Mouse (Mus musculus) forebrain, embryonic 16.5 days (tissue): ENCODE data around the gene Phf21a. TPM values are rescaled to one million over a fixed set of nuclear protein-coding genes. Genes with fewer than 3 reads are reported as not detected.

Source experiments
- ATAC-seq: fragments of 200-750 bp; cut with Nextera tagmentation; 2 replicates; pipeline ENCODE4 v1.8.0; 2017; ENCODE audit warnings: mild to moderate bottlenecking, moderate library complexity
- H3K27ac ChIP-seq: fragments of 300-500 bp; sonication (generic); 2 replicates; pipeline ENCODE4 v1.5.1; 2014; ENCODE audit warnings: low read length, control low read depth
- H3K27me3 ChIP-seq: fragments of 300-500 bp; sonication (generic); replicated peaks from 2 replicates; pipeline ENCODE4 v1.6.1; 2014; ENCODE audit warnings: low read length; ENCODE audit not compliant: control insufficient read depth, insufficient read depth
- H3K36me3 ChIP-seq: fragments of 300-500 bp; sonication (generic); 2 replicates; pipeline ENCODE4 v1.6.1; 2014; ENCODE audit not compliant: control insufficient read depth, insufficient read depth
- H3K4me1 ChIP-seq: fragments of 300-500 bp; sonication (generic); replicated peaks from 2 replicates; pipeline ENCODE4 v1.6.1; 2014; ENCODE audit warnings: low read length; ENCODE audit not compliant: control insufficient read depth, insufficient read depth
- H3K4me2 ChIP-seq: fragments of 300-500 bp; sonication (generic); 2 replicates; pipeline ENCODE4 v1.6.1; 2014; ENCODE audit warnings: mild to moderate bottlenecking, low read length, control low read depth
- H3K4me3 ChIP-seq: fragments of 300-500 bp; sonication (generic); replicated peaks from 2 replicates; pipeline ENCODE4 v1.5.1; 2014; ENCODE audit warnings: mild to moderate bottlenecking, low read length, control low read depth
- H3K9ac ChIP-seq: fragments of 300-500 bp; sonication (generic); replicated peaks from 2 replicates; pipeline ENCODE4 v1.6.1; 2014; ENCODE audit warnings: low read depth, low read length, control low read depth
- H3K9me3 ChIP-seq: fragments of 300-500 bp; sonication (generic); 2 replicates; pipeline ENCODE4 v1.6.1; 2016; ENCODE audit warnings: low read length; ENCODE audit not compliant: control insufficient read depth
- WGBS: fragments of 180-500 bp; shearing (Covaris S2); extraction: QIAGEN DNeasy Blood & Tissue Kit; methylation state at CpG from one replicate; pipeline ENCODE4 v1.1.7; 2014; 5-methylcytosine and 5-hydroxymethylcytosine counted together
- polyA plus RNA-seq: library from polyadenylated mRNA; unstranded; fragments of >200 nt; fragmentation: Nextera tagmentation; extraction: Ambion mirVana; gene quantifications from 2 replicates; pipeline ENCODE4 v1.2.1, GENCODE M21; 2015

Phf21a gene
- polyA plus RNA-seq, 1 experiment from 2014 or later = 43.5 TPM

DNA sequence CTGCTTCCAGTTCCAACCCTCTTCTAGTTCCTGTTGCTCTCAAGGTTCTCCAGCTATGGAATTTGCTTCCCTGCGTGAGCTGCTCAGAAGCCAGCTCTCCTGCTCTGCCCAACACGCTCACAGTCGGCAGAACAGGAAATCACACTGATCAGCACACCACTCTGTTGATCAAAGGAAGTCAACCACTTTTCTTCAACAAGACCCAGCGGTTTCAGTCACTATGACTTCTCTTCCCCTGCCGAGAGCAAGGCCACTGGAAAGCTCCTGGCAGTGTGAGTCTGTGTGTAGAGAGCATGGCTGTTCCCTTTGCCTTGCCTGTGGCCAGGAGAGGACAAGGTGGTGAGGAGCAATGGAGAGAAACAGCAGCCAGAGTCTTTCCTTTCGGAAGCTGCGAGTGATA lies 163.2 kb downstream of the Phf21a start:
- Histone ChIP-seq H3K36me3 (no peaks in the 10 kb centered on the region), H3K4me2 (no peak overlapping the region), H3K27ac (no peak overlapping the region), H3K4me1 (peaks cover 7% of the 10 kb centered on the region), H3K9ac (no peak overlapping the region), H3K9me3 (no peaks in the 10 kb centered on the region), H3K27me3 (no peaks in the 10 kb centered on the region), H3K4me3 (no peak overlapping the region)
- 90% methylated on average over 7 of the region's 7 CpGs for WGBS
- no peak for ATAC-seq

DNA sequence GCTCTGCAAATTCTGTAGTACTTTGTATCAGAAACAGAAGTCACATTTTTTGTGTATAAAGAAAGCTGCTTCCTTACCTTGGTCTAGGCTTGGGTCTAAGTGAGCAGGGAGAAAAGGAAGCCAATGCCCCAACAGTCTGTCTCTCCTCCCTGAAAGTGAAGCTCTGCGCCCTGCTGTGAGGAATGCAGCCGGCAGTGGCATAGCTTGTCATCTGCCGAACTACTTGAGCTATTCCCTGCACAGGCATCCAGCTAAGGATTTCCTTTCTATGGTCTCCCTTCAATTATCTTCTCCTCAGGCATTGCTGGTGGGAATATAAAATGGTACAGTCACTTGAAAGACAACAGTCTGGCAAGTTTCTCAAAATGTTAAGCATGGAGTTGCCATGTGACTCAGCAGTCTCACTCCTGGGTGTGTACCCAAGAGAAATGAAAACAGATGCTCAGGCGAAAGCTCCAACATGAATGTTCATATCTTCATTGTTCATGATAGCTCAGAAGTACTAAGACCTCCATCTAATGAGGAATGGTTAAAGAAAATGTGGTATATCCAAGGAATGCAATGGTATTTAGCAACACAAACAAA lies 164.5 kb downstream of the Phf21a start:
- no peaks in the 10 kb centered on the region for H3K9me3 ChIP-seq
- 58% methylated on average over 4 of the region's 4 CpGs for WGBS
- ATAC-seq = no peak
- H3K36me3 ChIP-seq = no peaks in the 10 kb centered on the region
- no peak overlapping the region for H3K27ac ChIP-seq
- no peak overlapping the region for H3K4me2 ChIP-seq
- no peak overlapping the region for H3K9ac ChIP-seq
- H3K4me1 ChIP-seq = peaks cover 7% of the 10 kb centered on the region
- H3K27me3 ChIP-seq = no peaks in the 10 kb centered on the region
- no peak overlapping the region for H3K4me3 ChIP-seq

DNA sequence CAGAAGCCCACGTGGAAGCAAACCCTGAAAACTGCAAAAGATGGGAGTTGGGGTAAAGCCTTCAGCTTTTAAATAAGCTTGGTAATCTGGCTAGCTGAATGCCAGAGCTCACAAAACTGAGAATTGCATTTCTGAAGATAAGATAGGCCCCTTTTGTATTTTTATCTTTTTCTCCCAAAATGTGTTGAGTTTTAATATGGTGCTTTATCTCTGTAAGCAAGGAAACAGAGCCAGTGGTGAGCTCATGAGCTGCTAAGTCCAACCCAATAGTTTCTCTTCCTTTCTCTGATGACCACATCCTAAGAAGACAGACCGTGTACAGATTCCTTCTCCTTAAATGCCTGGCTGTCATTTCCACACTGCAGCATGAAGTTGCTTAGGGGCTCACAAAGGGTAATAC lies 167.0 kb downstream of the Phf21a start:
- ATAC-seq = no peak
- no peak overlapping the region for H3K27ac ChIP-seq
- no peaks in the 10 kb centered on the region for H3K36me3 ChIP-seq
- peaks cover 7% of the 10 kb centered on the region for H3K4me1 ChIP-seq
- no peak overlapping the region for H3K9ac ChIP-seq
- WGBS = 88% methylated on average over 2 of the region's 2 CpGs
- no peaks in the 10 kb centered on the region for H3K9me3 ChIP-seq
- no peaks in the 10 kb centered on the region for H3K27me3 ChIP-seq
- H3K4me3 ChIP-seq = no peak overlapping the region
- no peak overlapping the region for H3K4me2 ChIP-seq

DNA sequence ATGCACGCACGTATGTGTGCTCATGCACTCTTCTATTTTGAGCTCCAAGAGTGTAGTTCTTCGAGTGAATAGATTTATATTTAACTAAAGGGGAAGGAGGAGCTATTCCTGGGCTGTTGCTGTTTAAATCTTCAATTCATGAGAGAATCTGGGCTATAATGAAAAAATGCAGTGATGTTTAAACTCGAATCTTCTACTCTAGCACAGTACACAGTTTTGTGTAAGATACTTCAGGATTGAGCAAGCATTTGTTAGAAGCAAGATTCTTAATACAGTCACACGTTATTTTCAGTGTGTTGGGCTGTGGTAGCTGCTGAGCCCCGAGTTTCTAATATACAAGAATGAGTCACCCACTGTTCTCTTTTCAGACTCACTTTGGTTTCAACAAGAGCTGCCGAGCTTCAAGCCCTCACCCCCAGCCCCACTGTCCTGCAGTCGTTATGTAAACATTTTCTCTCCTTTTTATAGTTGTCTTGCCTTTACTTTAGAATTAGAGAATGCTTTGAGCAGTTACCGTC lies 173.2 kb downstream of the Phf21a start:
- Histone ChIP-seq H3K4me1 (peaks cover 3% of the 10 kb centered on the region; the same call in 1 of the 2 replicates), H3K4me2 (no peak overlapping the region), H3K27ac (no peak overlapping the region), H3K27me3 (no peaks in the 10 kb centered on the region), H3K4me3 (no peak overlapping the region), H3K9ac (no peak overlapping the region), H3K36me3 (peaks cover 4% of the 10 kb centered on the region; the same call in 1 of the 2 replicates), H3K9me3 (0 out of 2 replicates have a peak, but pooled peaks cover 2% of the 10 kb centered on the region)
- 52% methylated on average over 9 of the region's 9 CpGs for WGBS
- no peak for ATAC-seq

DNA sequence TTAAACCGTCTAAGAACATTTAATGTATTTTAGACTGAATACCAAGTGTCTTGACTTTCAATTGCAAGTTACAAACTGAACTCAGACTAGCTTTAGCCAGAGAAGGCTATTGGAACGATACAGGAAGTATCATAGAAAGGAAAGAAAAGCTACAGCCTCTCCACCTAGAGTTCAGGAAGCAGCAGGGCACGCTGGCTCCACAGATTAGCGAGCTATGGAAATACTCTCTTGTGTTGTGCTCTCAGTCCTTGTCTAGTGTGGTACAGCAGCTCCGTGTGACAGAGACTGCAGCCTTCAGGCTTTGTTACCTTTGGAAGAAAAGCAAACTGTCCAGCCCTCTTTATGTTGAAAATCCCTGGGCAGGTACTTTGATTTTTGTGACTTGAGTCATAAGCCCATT lies 176.3 kb downstream of the Phf21a start:
- WGBS = 87% methylated on average over 5 of the region's 5 CpGs
- Histone ChIP-seq H3K9ac (no peak overlapping the region), H3K27me3 (no peaks in the 10 kb centered on the region)

DNA sequence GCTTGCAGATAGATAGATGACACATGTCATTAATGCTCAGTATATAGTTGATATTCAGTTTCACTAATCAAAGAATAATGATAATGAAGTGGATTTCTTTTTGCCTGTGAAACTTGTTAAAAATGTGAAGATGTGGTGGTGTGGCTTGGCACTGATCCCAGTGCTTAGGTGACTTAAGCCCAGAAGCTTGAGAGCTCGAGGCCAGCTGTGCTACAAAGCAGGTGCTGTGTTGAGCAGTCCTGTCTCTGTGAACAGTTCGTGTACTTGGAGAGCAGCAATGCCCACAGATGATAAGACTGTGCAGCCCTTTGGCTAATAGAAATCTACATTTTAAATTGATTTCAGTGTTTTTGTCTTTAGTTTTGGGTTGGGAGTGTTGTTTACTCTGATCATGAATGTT lies 179.6 kb downstream of the Phf21a start:
- H3K9ac ChIP-seq = no peak overlapping the region
- peaks cover 4% of the 10 kb centered on the region; the same call in 1 of the 2 replicates for H3K36me3 ChIP-seq
- no peaks in the 10 kb centered on the region for H3K27me3 ChIP-seq
- H3K4me3 ChIP-seq = no peak overlapping the region
- no peak overlapping the region for H3K4me2 ChIP-seq
- no peak overlapping the region for H3K27ac ChIP-seq
- ATAC-seq = no peak
- 0 out of 2 replicates have a peak, but pooled peaks cover 2% of the 10 kb centered on the region for H3K9me3 ChIP-seq
- WGBS = 28% methylated on average over 2 of the region's 2 CpGs
- peaks cover 9% of the 10 kb centered on the region for H3K4me1 ChIP-seq

More for the DNA sequence above, 176.3 kb downstream of the Phf21a start:
- ATAC-seq = no peak
- 0 out of 2 replicates have a peak, but pooled peaks cover 2% of the 10 kb centered on the region for H3K9me3 ChIP-seq
- H3K27ac ChIP-seq = no peak overlapping the region
- peaks cover 12% of the 10 kb centered on the region for H3K4me1 ChIP-seq
- peaks cover 4% of the 10 kb centered on the region; the same call in 1 of the 2 replicates for H3K36me3 ChIP-seq
- H3K4me2 ChIP-seq = no peak overlapping the region
- no peak overlapping the region for H3K4me3 ChIP-seq

DNA sequence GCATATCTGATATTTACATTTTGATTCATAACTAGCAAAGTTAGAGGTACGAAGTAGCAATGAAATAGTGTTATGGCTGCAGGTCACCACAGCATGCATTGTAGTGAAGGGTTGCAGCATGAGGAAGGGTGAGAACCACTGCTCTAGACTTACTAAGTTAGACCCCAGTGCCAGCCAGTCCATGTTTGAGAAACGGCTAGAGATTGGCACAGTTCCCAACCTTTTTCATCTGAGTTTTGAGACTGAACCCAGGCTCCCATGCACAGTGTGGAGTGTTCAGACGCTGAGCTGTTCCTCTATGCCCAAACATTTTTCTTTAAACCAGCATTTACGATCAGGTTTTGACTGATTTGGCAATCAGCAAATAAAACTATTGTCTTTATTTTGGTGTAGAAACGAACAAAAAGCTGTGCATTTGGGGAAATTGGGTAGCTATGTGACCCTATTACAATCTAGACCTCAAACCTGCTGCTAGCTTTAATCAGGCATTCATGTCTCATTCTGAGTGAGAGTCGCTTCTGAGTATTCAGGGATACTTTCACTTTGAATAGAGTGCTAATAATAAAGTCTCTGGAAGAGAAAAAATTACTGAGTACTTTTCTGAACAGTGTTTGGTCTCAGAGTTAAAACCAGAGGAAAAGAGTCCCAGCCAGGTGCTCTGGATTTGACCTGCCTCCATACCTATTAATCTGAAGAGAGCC lies 180.3 kb downstream of the Phf21a start:
- no peak for ATAC-seq
- no peak overlapping the region for H3K9ac ChIP-seq
- peak overlapping the region; percentile 48; the same call in 1 of the 2 replicates for H3K27ac ChIP-seq
- no peak overlapping the region for H3K4me3 ChIP-seq
- 38% methylated on average over 6 of the region's 6 CpGs for WGBS
- H3K36me3 ChIP-seq = peaks cover 4% of the 10 kb centered on the region; the same call in 1 of the 2 replicates
- H3K4me1 ChIP-seq = peaks cover 12% of the 10 kb centered on the region
- H3K9me3 ChIP-seq = 0 out of 2 replicates have a peak, but pooled peaks cover 2% of the 10 kb centered on the region
- H3K27me3 ChIP-seq = no peaks in the 10 kb centered on the region
- H3K4me2 ChIP-seq = no peak overlapping the region; the same call in 1 of the 2 replicates

DNA sequence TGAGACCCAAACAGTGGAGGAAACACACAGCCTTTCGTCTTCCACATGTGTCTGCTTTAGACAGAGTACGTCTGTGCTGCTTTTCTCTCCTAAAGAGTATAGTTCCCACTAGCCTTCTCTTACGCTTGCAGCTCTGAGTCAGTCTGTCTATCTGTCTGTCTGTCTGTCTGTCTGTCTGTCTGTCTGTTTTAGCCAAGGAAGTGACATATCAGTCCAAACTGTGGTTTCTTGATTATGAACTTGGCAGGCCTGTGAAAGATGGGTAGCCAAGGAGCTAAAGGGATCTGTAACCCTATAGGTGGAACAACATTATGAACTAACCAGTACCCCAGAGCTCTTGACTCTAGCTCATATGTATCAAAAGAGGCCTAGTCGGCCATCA lies 180.9 kb downstream of the Phf21a start:
- 69% methylated on average over 4 of the region's 4 CpGs for WGBS
- H3K27ac ChIP-seq = peak overlapping the region; percentile 48; the same call in 1 of the 2 replicates
- no peak for ATAC-seq

DNA sequence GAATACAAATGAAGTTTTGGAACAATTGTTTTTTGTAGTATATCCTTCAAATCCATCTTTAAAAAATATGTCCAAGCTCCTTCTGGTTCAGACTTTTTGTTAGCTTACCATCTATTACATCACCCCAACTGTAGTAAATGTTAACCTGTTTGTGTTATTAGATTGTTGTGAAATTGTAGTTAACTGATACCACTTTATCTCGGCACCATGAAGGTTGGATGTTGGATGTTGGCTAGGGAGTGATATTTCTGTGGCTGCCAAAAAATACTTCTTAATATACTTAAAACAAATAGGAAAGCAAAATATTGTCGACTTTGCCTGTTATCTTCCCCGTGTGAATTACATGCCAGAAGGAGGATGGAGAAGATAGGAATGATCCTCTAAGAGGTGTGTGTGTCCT lies 184.9 kb downstream of the Phf21a start:
- 69% methylated on average over 3 of the region's 3 CpGs for WGBS
- Histone ChIP-seq H3K27ac (peak overlapping the region; percentile 75; the same call in 1 of the 2 replicates), H3K36me3 (no peaks in the 10 kb centered on the region), H3K27me3 (no peaks in the 10 kb centered on the region), H3K4me2 (no peak overlapping the region), H3K9ac (no peak overlapping the region), H3K4me1 (peaks cover 22% of the 10 kb centered on the region), H3K9me3 (no peaks in the 10 kb centered on the region), H3K4me3 (no peak overlapping the region)
- ATAC-seq = no peak

More for the DNA sequence above, 180.9 kb downstream of the Phf21a start:
- Histone ChIP-seq H3K36me3 (peaks cover 4% of the 10 kb centered on the region; the same call in 1 of the 2 replicates), H3K27me3 (no peaks in the 10 kb centered on the region), H3K4me3 (no peak overlapping the region), H3K9me3 (0 out of 2 replicates have a peak, but pooled peaks cover 2% of the 10 kb centered on the region), H3K4me1 (peaks cover 18% of the 10 kb centered on the region), H3K4me2 (no peak overlapping the region), H3K9ac (no peak overlapping the region)
